Mouse (Mus musculus): ENCODE results near the gene Trap1. TPM values are rescaled to one million over a fixed set of nuclear protein-coding genes. Genes with fewer than 3 reads are reported as not detected.

Gene Trap1
- total RNA-seq, 2 experiments from 2014 or later = 102 to 117 TPM

Small RNA genes within 50 kb of the gene (microRNA-seq; reads per million reads assigned to microRNA genes)
- 0 reads per million in 2 experiments for gene Gm23413

Other genes starting within 250 kb of the Trap1 start
- not detected for gene Olfr15, start 246.9 kb downstream of the Trap1 start, total RNA-seq (2021)
- gene Zfp174, start 230.6 kb downstream of the Trap1 start, total RNA-seq (2021) = 1 to 10 TPM; 1.2 to 1.6 TPM
- 10 to 100 TPM; 30.5 to 33.2 TPM for gene Naa60, start 205.5 kb downstream of the Trap1 start, total RNA-seq (2021)
- gene Zfp597, start 193.3 kb downstream of the Trap1 start, total RNA-seq (2021) = 1 to 10 TPM; 5.6 to 7.0 TPM
- not detected for gene Gm20695, start 193.2 kb downstream of the Trap1 start, total RNA-seq (2021)
- gene 1700037C18Rik, start 169.1 kb downstream of the Trap1 start, total RNA-seq (2021) = 1 to 10 TPM; 2.1 to 2.6 TPM
- 1 to 10 TPM; 7.6 to 9.1 TPM for gene Cluap1, start 169.0 kb downstream of the Trap1 start, total RNA-seq (2021)
- 1 to 10 TPM; 1.3 to 3.5 TPM for gene Nlrc3, start 101.2 kb downstream of the Trap1 start, total RNA-seq (2021)
- gene Slx4, start 74.1 kb downstream of the Trap1 start, total RNA-seq (2021) = 1 to 10 TPM; 4.8 to 6.5 TPM
- gene Dnase1, start 40.9 kb downstream of the Trap1 start, total RNA-seq (2021) = not detected
- gene Crebbp, start 136.2 kb upstream of the Trap1 start, total RNA-seq (2021) = 10 to 100 TPM; 30.4 to 35.4 TPM